Mouse (Mus musculus) embryo, embryonic 9.5 days (tissue): ENCODE results near the gene Kidins220.

ENCODE experiments used
- DNase-seq: peaks from one replicate; pipeline ENCODE4 v3.0.0-alpha.2; 2017; ENCODE audit errors: extremely low spot score

Gene Kidins220

GRCm38 (mm10) chr12:25024862-25025545 lies 50.3 kb downstream of the Kidins220 start:
- DNase-seq = no peak

GRCm38 (mm10) chr12:25026308-25026707 lies 51.6 kb downstream of the Kidins220 start:
- no peak for DNase-seq

GRCm38 (mm10) chr12:25027416-25027815 lies 52.7 kb downstream of the Kidins220 start:
- DNase-seq = peak; percentile 62

- DNase-seq = no peak
Measured at GRCm38 (mm10) chr12:25033662-25034337, 59.1 kb downstream of the Kidins220 start.

- DNase-seq = no peak
Measured at GRCm38 (mm10) chr12:25034338-25034953, 59.7 kb downstream of the Kidins220 start.

- no peak for DNase-seq
Measured at GRCm38 (mm10) chr12:25036024-25036423, 61.3 kb downstream of the Kidins220 start.

- DNase-seq = no peak
Measured at GRCm38 (mm10) chr12:25037222-25037621, 62.5 kb downstream of the Kidins220 start.

- no peak for DNase-seq
Measured at GRCm38 (mm10) chr12:25037681-25038472, 63.2 kb downstream of the Kidins220 start.

GRCm38 (mm10) chr12:25044056-25044455 lies 69.3 kb downstream of the Kidins220 start:
- no peak for DNase-seq

- DNase-seq = no peak
Measured at GRCm38 (mm10) chr12:25044579-25044978, 69.9 kb downstream of the Kidins220 start.

GRCm38 (mm10) chr12:25049253-25049652 lies 74.5 kb downstream of the Kidins220 start:
- DNase-seq = no peak

GRCm38 (mm10) chr12:25054511-25054910 lies 79.8 kb downstream of the Kidins220 start:
- no peak for DNase-seq

- no peak for DNase-seq
Measured at GRCm38 (mm10) chr12:25054963-25055362, 80.2 kb downstream of the Kidins220 start.

GRCm38 (mm10) chr12:25059487-25060200 lies 84.9 kb downstream of the Kidins220 start:
- DNase-seq = no peak

GRCm38 (mm10) chr12:25060901-25061300 lies 86.2 kb downstream of the Kidins220 start:
- DNase-seq = no peak

- DNase-seq = no peak
Measured at GRCm38 (mm10) chr12:25062264-25062663, 87.5 kb downstream of the Kidins220 start.

GRCm38 (mm10) chr12:25073374-25073773 lies 98.6 kb downstream of the Kidins220 start:
- no peak for DNase-seq

GRCm38 (mm10) chr12:25074344-25074743 lies 99.6 kb downstream of the Kidins220 start:
- DNase-seq = no peak

- peak; percentile 16 for DNase-seq
Measured at GRCm38 (mm10) chr12:25083260-25084178, 108.8 kb downstream of the Kidins220 start.

GRCm38 (mm10) chr12:25086966-25087365 lies 112.2 kb downstream of the Kidins220 start:
- DNase-seq = no peak
